Mouse (Mus musculus) intestine, embryonic 14.5 days (tissue): Measurements from ENCODE around the gene Rgs8. TPM values are rescaled to one million over a fixed set of nuclear protein-coding genes. Genes with fewer than 3 reads are reported as not detected.

ENCODE experiments used
- ATAC-seq: fragments of 200-750 bp; cut with Nextera tagmentation; replicated peaks from 2 replicates; pipeline ENCODE4 v1.8.0; 2017; ENCODE audit warnings: low read depth, moderate number of reproducible peaks, moderate TSS enrichment, moderate library complexity; ENCODE audit not compliant: low FRiP score, low TSS enrichment
- DNase-seq: peaks from one replicate; pipeline ENCODE4 v3.0.0-alpha.2; 2018; ENCODE audit warnings: low spot score
- H3K27ac ChIP-seq: fragments of 300-500 bp; sonication (generic); 2 replicates; pipeline ENCODE4 v1.5.1; 2014; ENCODE audit warnings: low read depth, mild to moderate bottlenecking, control low read depth
- H3K27me3 ChIP-seq: fragments of 300-500 bp; sonication (generic); replicated peaks from 2 replicates; pipeline ENCODE4 v1.6.1; 2014; ENCODE audit warnings: low read length, control low read depth; ENCODE audit not compliant: control insufficient read depth, insufficient read depth
- H3K36me3 ChIP-seq: fragments of 300-500 bp; sonication (generic); 2 replicates; pipeline ENCODE4 v1.6.1; 2014; ENCODE audit warnings: low read length, control low read depth; ENCODE audit not compliant: control insufficient read depth, insufficient read depth
- H3K4me1 ChIP-seq: fragments of 300-500 bp; sonication (generic); replicated peaks from 2 replicates; pipeline ENCODE4 v1.6.1; 2014; ENCODE audit warnings: low read length, control low read depth, mixed read lengths; ENCODE audit not compliant: control insufficient read depth, insufficient read depth
- H3K4me2 ChIP-seq: fragments of 300-500 bp; sonication (generic); 2 replicates; pipeline ENCODE4 v1.6.1; 2014; ENCODE audit warnings: low read length
- H3K4me3 ChIP-seq: fragments of 300-500 bp; sonication (generic); 2 replicates; pipeline ENCODE4 v1.5.1; 2014; ENCODE audit warnings: low read depth, low read length, control low read depth, mixed read lengths
- H3K9ac ChIP-seq: fragments of 300-500 bp; sonication (generic); 2 replicates; pipeline ENCODE4 v1.6.1; 2014; ENCODE audit warnings: mild to moderate bottlenecking, low read length
- H3K9me3 ChIP-seq: fragments of 300-500 bp; sonication (generic); 2 replicates; pipeline ENCODE4 v1.6.1; 2016; ENCODE audit warnings: low read length, control low read depth; ENCODE audit not compliant: control insufficient read depth
- WGBS: fragments of 180-500 bp; shearing (Covaris S2); extraction: QIAGEN DNeasy Blood & Tissue Kit; methylation state at CpG from one replicate; pipeline ENCODE4 v1.1.7; 2014; 5-methylcytosine and 5-hydroxymethylcytosine counted together
- polyA plus RNA-seq: library from polyadenylated mRNA; unstranded; fragments of >200 nt; fragmentation: Nextera tagmentation; extraction: Ambion mirVana; gene quantifications from 2 replicates; pipeline ENCODE4 v1.2.1, GENCODE M21; 2014

Gene Rgs8
- polyA plus RNA-seq, 1 experiment from 2014 or later, result 0.04 TPM

- no peaks in the 10 kb centered on the region for H3K9me3 ChIP-seq
- H3K9ac ChIP-seq, result no peak overlapping the region
- H3K4me2 ChIP-seq, result no peak overlapping the region
- WGBS, result 81% methylated on average over 7 of the region's 7 CpGs
- no peak overlapping the region for H3K27ac ChIP-seq
- H3K36me3 ChIP-seq, result no peaks in the 10 kb centered on the region
- H3K27me3 ChIP-seq, result no peaks in the 10 kb centered on the region
- H3K4me3 ChIP-seq, result no peak overlapping the region
- ATAC-seq (no peak), DNase-seq (no peak)
- no peaks in the 10 kb centered on the region for H3K4me1 ChIP-seq
Measured at GRCm38 (mm10) chr1:153720935-153721334, 68.1 kb downstream of the Rgs8 start.

- H3K27ac ChIP-seq, result no peak overlapping the region
- no peak overlapping the region for H3K9ac ChIP-seq
- ATAC-seq (no peak), DNase-seq (no peak)
- no peaks in the 10 kb centered on the region for H3K9me3 ChIP-seq
- no peaks in the 10 kb centered on the region for H3K36me3 ChIP-seq
- H3K4me1 ChIP-seq, result no peaks in the 10 kb centered on the region
- no peak overlapping the region for H3K4me2 ChIP-seq
- H3K27me3 ChIP-seq, result no peaks in the 10 kb centered on the region
- H3K4me3 ChIP-seq, result no peak overlapping the region
- WGBS, result 80% methylated on average over 9 of the region's 9 CpGs
Measured at GRCm38 (mm10) chr1:153721565-153722310, 68.9 kb downstream of the Rgs8 start.

- ATAC-seq (no peak), DNase-seq (no peak)
- no peak overlapping the region for H3K9ac ChIP-seq
- H3K27ac ChIP-seq, result no peak overlapping the region
- H3K27me3 ChIP-seq, result no peaks in the 10 kb centered on the region
- H3K4me2 ChIP-seq, result no peak overlapping the region
- no peaks in the 10 kb centered on the region for H3K36me3 ChIP-seq
- 75% methylated on average over 9 of the region's 9 CpGs for WGBS
- no peaks in the 10 kb centered on the region for H3K4me1 ChIP-seq
- H3K4me3 ChIP-seq, result no peak overlapping the region
- H3K9me3 ChIP-seq, result no peaks in the 10 kb centered on the region
Measured at GRCm38 (mm10) chr1:153723426-153723825, 70.6 kb downstream of the Rgs8 start.

- no peak for ATAC-seq
- WGBS, result 79% methylated on average over 16 of the region's 16 CpGs
- H3K4me3 ChIP-seq, result no peak overlapping the region
- no peaks in the 10 kb centered on the region for H3K27me3 ChIP-seq
- H3K36me3 ChIP-seq, result no peaks in the 10 kb centered on the region
- no peak for DNase-seq
- H3K4me1 ChIP-seq, result no peaks in the 10 kb centered on the region
- no peak overlapping the region for H3K9ac ChIP-seq
- no peaks in the 10 kb centered on the region for H3K9me3 ChIP-seq
- no peak overlapping the region for H3K27ac ChIP-seq
- no peak overlapping the region for H3K4me2 ChIP-seq
Measured at GRCm38 (mm10) chr1:153726636-153727035, 73.8 kb downstream of the Rgs8 start.

- Histone ChIP-seq H3K9me3 (no peaks in the 10 kb centered on the region), H3K4me1 (no peaks in the 10 kb centered on the region), H3K4me3 (no peak overlapping the region), H3K4me2 (no peak overlapping the region), H3K27ac (no peak overlapping the region), H3K27me3 (peaks cover 7% of the 10 kb centered on the region), H3K36me3 (no peaks in the 10 kb centered on the region), H3K9ac (no peak overlapping the region)
- DNase-seq, result no peak
- WGBS, result 67% methylated on average over 2 of the region's 2 CpGs
- ATAC-seq, result no peak
Measured at GRCm38 (mm10) chr1:153729806-153730205, 77.0 kb downstream of the Rgs8 start.

- peaks cover 11% of the 10 kb centered on the region for H3K27me3 ChIP-seq
- 51% methylated on average over 3 of the region's 3 CpGs for whole genome bisulfite sequencing
- no peak overlapping the region for H3K4me3 ChIP-seq
- ATAC-seq (no peak), DNase-seq (no peak)
- no peak overlapping the region for H3K9ac ChIP-seq
- H3K27ac ChIP-seq, result no peak overlapping the region
- H3K4me2 ChIP-seq, result no peak overlapping the region
- H3K9me3 ChIP-seq, result no peaks in the 10 kb centered on the region
- H3K36me3 ChIP-seq, result no peaks in the 10 kb centered on the region
- no peaks in the 10 kb centered on the region for H3K4me1 ChIP-seq
Measured at GRCm38 (mm10) chr1:153730671-153731070, 77.8 kb downstream of the Rgs8 start.

- Histone ChIP-seq H3K27me3 (peaks cover 23% of the 10 kb centered on the region), H3K36me3 (no peaks in the 10 kb centered on the region), H3K4me3 (no peak overlapping the region), H3K27ac (no peak overlapping the region), H3K9me3 (no peaks in the 10 kb centered on the region), H3K4me1 (no peaks in the 10 kb centered on the region), H3K9ac (no peak overlapping the region), H3K4me2 (no peak overlapping the region)
- 50% methylated on average over 9 of the region's 9 CpGs for WGBS
- DNase-seq, result no peak
- ATAC-seq, result no peak
Measured at GRCm38 (mm10) chr1:153733181-153733580, 80.4 kb downstream of the Rgs8 start.

GRCm38 (mm10) chr1:153734866-153735265 is 82.0 kb downstream of the Rgs8 start:
- no peak overlapping the region for H3K4me3 ChIP-seq
- no peaks in the 10 kb centered on the region for H3K4me1 ChIP-seq
- peaks cover 38% of the 10 kb centered on the region for H3K27me3 ChIP-seq
- H3K36me3 ChIP-seq, result no peaks in the 10 kb centered on the region
- no peak for ATAC-seq
- no peak overlapping the region for H3K9ac ChIP-seq
- H3K9me3 ChIP-seq, result no peaks in the 10 kb centered on the region
- H3K27ac ChIP-seq, result no peak overlapping the region
- no peak overlapping the region for H3K4me2 ChIP-seq
- DNase-seq, result no peak
- WGBS, result 70% methylated on average over 4 of the region's 4 CpGs

- no peaks in the 10 kb centered on the region for H3K9me3 ChIP-seq
- 64% methylated on average over 6 of the region's 6 CpGs for WGBS
- no peak for DNase-seq
- no peak overlapping the region for H3K4me2 ChIP-seq
- peaks cover 5% of the 10 kb centered on the region; the same call in 1 of the 2 replicates for H3K4me1 ChIP-seq
- no peaks in the 10 kb centered on the region for H3K36me3 ChIP-seq
- no peak for ATAC-seq
- no peak overlapping the region for H3K9ac ChIP-seq
- H3K27ac ChIP-seq, result no peak overlapping the region
- peaks cover 49% of the 10 kb centered on the region for H3K27me3 ChIP-seq
- no peak overlapping the region for H3K4me3 ChIP-seq
Measured at GRCm38 (mm10) chr1:153736096-153736495, 83.3 kb downstream of the Rgs8 start.
